Mouse (Mus musculus) G1E (cell line): ENCODE measurements at regions not wholly inside any gene's neighbourhood (a gene's known extent, or its start where the extent isn't known, plus 50 kb on each side); places are given as distances from the start of the nearest gene placed in this dataset.

Experiments used
- ATAC-seq: 2 replicates; pipeline ENCODE4 v1.8.0; 2016; ENCODE audit warnings: mild to moderate bottlenecking; ENCODE audit not compliant: insufficient number of reproducible peaks, poor library complexity, low FRiP score, severe bottlenecking; ENCODE audit errors: extremely low read depth
- DNase-seq: peaks from one replicate; pipeline ENCODE4 v3.0.0; 2012; ENCODE audit warnings: low spot score
- H3K27me3 ChIP-seq: 2 replicates; pipeline ENCODE4 v1.6.1; 2012; ENCODE audit warnings: mild to moderate bottlenecking, low read length, inconsistent platforms; ENCODE audit not compliant: insufficient read depth
- H3K36me3 ChIP-seq: replicated peaks from 2 replicates; pipeline ENCODE3; 2012; ENCODE audit warnings: mild to moderate bottlenecking, inconsistent platforms
- H3K4me1 ChIP-seq: 2 replicates; pipeline ENCODE4 v1.6.1; 2012; ENCODE audit warnings: low read depth, low read length, inconsistent platforms, mixed read lengths; ENCODE audit not compliant: insufficient read depth
- H3K4me3 ChIP-seq: 2 replicates; pipeline ENCODE4 v1.5.1; 2012; ENCODE audit warnings: low read depth, mild to moderate bottlenecking, inconsistent platforms, low read length, moderate library complexity, mixed read lengths
- H3K9me3 ChIP-seq: replicated peaks from 2 replicates; pipeline ENCODE4 v1.6.1; 2012; ENCODE audit warnings: inconsistent platforms
- CTCF ChIP-seq: IDR thresholded peaks from 2 replicates; pipeline ENCODE4 v1.5.1; 2012; ENCODE audit warnings: low read depth, low read length, inconsistent platforms, mixed read lengths
- GATA1 ChIP-seq: IDR thresholded peaks from 2 replicates; pipeline ENCODE4 v1.6.1; 2012; ENCODE audit warnings: borderline replicate concordance, low read length, inconsistent platforms, mixed read lengths
- GATA2 ChIP-seq: IDR thresholded peaks from 2 replicates; pipeline ENCODE4 v1.6.1; 2012; ENCODE audit warnings: low read depth, low read length, inconsistent platforms, borderline replicate concordance
- POLR2AphosphoS5 ChIP-seq: IDR thresholded peaks from 2 replicates; pipeline ENCODE4 v1.6.1; 2012; ENCODE audit warnings: low read depth, low read length, inconsistent platforms; ENCODE audit not compliant: insufficient replicate concordance
- TAL1 ChIP-seq: conservative IDR thresholded peaks from 2 replicates; pipeline ENCODE4 v1.6.1; 2012; ENCODE audit warnings: low read depth, low read length, inconsistent platforms, mixed read lengths

- Histone ChIP-seq H3K27me3 (peaks cover 2% of the 10 kb centered on the region; the same call in 1 of the 2 replicates), H3K4me1 (no peaks in the 10 kb centered on the region), H3K9me3 (peaks cover 88% of the 10 kb centered on the region), H3K36me3 (no peaks in the 10 kb centered on the region), H3K4me3 (no peak overlapping the region)
- ATAC-seq (no peak), DNase-seq (no peak)
- TF ChIP-seq GATA1 (no peak), TAL1 (no peak)
Measured at GRCm38 (mm10) chr5:111578977-111579727, 154.6 kb upstream of the Gm26897 start.

- Histone ChIP-seq H3K36me3 (no peaks in the 10 kb centered on the region), H3K4me1 (no peaks in the 10 kb centered on the region), H3K27me3 (peaks cover 2% of the 10 kb centered on the region; the same call in 1 of the 2 replicates), H3K4me3 (no peak overlapping the region), H3K9me3 (peaks cover 91% of the 10 kb centered on the region)
- no peak for TF ChIP-seq TAL1
- TF ChIP-seq POLR2AphosphoS5 = no peak
- TF ChIP-seq GATA2 = no peak
- TF ChIP-seq CTCF = no peak
- DNase-seq (no peak), ATAC-seq (no peak)
Measured at GRCm38 (mm10) chr5:111580870-111581771, 152.6 kb upstream of the Gm26897 start.

GRCm38 (mm10) chr5:111582004-111582403, 151.7 kb upstream of the Gm26897 start:
- no peaks in the 10 kb centered on the region for H3K4me1 ChIP-seq
- no peak overlapping the region for H3K4me3 ChIP-seq
- TF ChIP-seq CTCF = no peak
- TF ChIP-seq GATA2 = no peak
- no peak for TF ChIP-seq TAL1
- TF ChIP-seq GATA1 = no peak
- TF ChIP-seq POLR2AphosphoS5 = no peak
- H3K9me3 ChIP-seq = peaks cover 92% of the 10 kb centered on the region
- no peak for DNase-seq
- no peak for ATAC-seq
- peaks cover 2% of the 10 kb centered on the region; the same call in 1 of the 2 replicates for H3K27me3 ChIP-seq
- no peaks in the 10 kb centered on the region for H3K36me3 ChIP-seq

- DNase-seq (no peak), ATAC-seq (no peak)
- no peak overlapping the region for H3K4me3 ChIP-seq
- H3K36me3 ChIP-seq = no peaks in the 10 kb centered on the region
- TF ChIP-seq CTCF (no peak), POLR2AphosphoS5 (no peak), TAL1 (no peak), GATA2 (no peak)
- no peaks in the 10 kb centered on the region for H3K27me3 ChIP-seq
- peaks cover 89% of the 10 kb centered on the region for H3K9me3 ChIP-seq
- H3K4me1 ChIP-seq = no peaks in the 10 kb centered on the region
Measured at GRCm38 (mm10) chr5:111590619-111591081, 143.1 kb upstream of the Gm26897 start.

- TF ChIP-seq CTCF (no peak), POLR2AphosphoS5 (no peak), GATA1 (no peak), GATA2 (no peak), TAL1 (no peak)
- Histone ChIP-seq H3K36me3 (no peaks in the 10 kb centered on the region), H3K4me1 (no peaks in the 10 kb centered on the region), H3K9me3 (peaks cover 90% of the 10 kb centered on the region), H3K27me3 (no peaks in the 10 kb centered on the region), H3K4me3 (no peak overlapping the region)
- ATAC-seq (no peak), DNase-seq (no peak)
Measured at GRCm38 (mm10) chr5:111592807-111593206, 140.9 kb upstream of the Gm26897 start.

- no peaks in the 10 kb centered on the region for H3K36me3 ChIP-seq
- no peaks in the 10 kb centered on the region for H3K4me1 ChIP-seq
- no peak for ATAC-seq
- no peaks in the 10 kb centered on the region for H3K27me3 ChIP-seq
- no peak overlapping the region for H3K4me3 ChIP-seq
- TF ChIP-seq CTCF (no peak), GATA1 (no peak), GATA2 (no peak), POLR2AphosphoS5 (no peak), TAL1 (no peak)
- no peak for DNase-seq
- H3K9me3 ChIP-seq = peaks cover 91% of the 10 kb centered on the region
Measured at GRCm38 (mm10) chr5:111594111-111594510, 139.6 kb upstream of the Gm26897 start.
